Comparison of ENCODE assay signal across 9 mouse cellular contexts in genomic region chr2:6875071-6875611, GRCm38 (mm10).
DNase-seq lines count a peak whose midpoint lies in the region; ATAC-seq and TF ChIP-seq lines count a peak whose summit lies in the region.
"Had no signal": no experiment of that assay in that cellular context is flagged by ENCODE, and none has a peak within 500 bp of the region (broad histone marks: within the 10 kb centered on the region; RNA-seq: fewer than 3 reads in every experiment).

No protein-coding gene starts in this region.

- H3K9me3 ChIP-seq in embryonic facial prominence, embryonic 14.5 days (ENCODE audit: control insufficient read depth, low read length): 0 out of 2 replicates have a peak, but pooled peaks cover 5% of the 10 kb centered on the region
- no peaks in the 10 kb centered on the region for H3K9me3 ChIP-seq in limb, embryonic 14.5 days (ENCODE audit: control insufficient read depth, low read length)
- H3K9me3 ChIP-seq in liver, postnatal 0 days (ENCODE audit: low read length): no peaks in the 10 kb centered on the region
- H3K9me3 ChIP-seq: liver, embryonic 13.5 days had no signal

- peak overlapping the region; percentile 43 for H3K4me2 ChIP-seq in embryonic facial prominence, embryonic 14.5 days (ENCODE audit: low read depth, low read length)
- H3K4me2 ChIP-seq in limb, embryonic 14.5 days (replicated peaks; ENCODE audit: low read depth, low read length, severe bottlenecking): peak overlapping the region; percentile 13; the same call in 1 of the 2 replicates
- no peak overlapping the region for H3K4me2 ChIP-seq in liver, postnatal 0 days (ENCODE audit: low read depth, low read length)
- H3K4me2 ChIP-seq: liver, embryonic 13.5 days had no signal

- ATAC-seq in cerebellum, adult (ENCODE audit: insufficient number of reproducible peaks, low FRiP score, low TSS enrichment): no peak
- ATAC-seq in embryonic facial prominence, embryonic 14.5 days (ENCODE audit: low read depth): no peak
- no peak for ATAC-seq in limb, embryonic 14.5 days (ENCODE audit: low FRiP score, low read depth)
- no peak for ATAC-seq in liver, postnatal 0 days

- no peak overlapping the region for H3K9ac ChIP-seq in embryonic facial prominence, embryonic 14.5 days (ENCODE audit: low read depth, low read length)
- H3K9ac ChIP-seq in limb, embryonic 14.5 days (ENCODE audit: low read depth, low read length, severe bottlenecking): no peak overlapping the region
- H3K9ac ChIP-seq in liver, postnatal 0 days (replicated peaks): no peak overlapping the region
- H3K9ac ChIP-seq: liver, embryonic 13.5 days had no signal

- peaks cover 10% of the 10 kb centered on the region for H3K27me3 ChIP-seq in embryonic facial prominence, embryonic 14.5 days (replicated peaks; ENCODE audit: control insufficient read depth, insufficient read depth, low read length)
- H3K27me3 ChIP-seq in limb, embryonic 14.5 days (ENCODE audit: control insufficient read depth, insufficient read depth, low read length): peaks cover 13% of the 10 kb centered on the region; the same call in 1 of the 2 replicates
- peaks cover 29% of the 10 kb centered on the region for H3K27me3 ChIP-seq in liver, postnatal 0 days (ENCODE audit: insufficient read depth, low read length)

- TF ChIP-seq POLR2A in limb, embryonic 14.5 days (IDR thresholded peaks at IDR 0.05; ENCODE audit: borderline replicate concordance, extremely low read depth, insufficient read depth, insufficient read length): no peak

- no peak for TF ChIP-seq EP300 in liver, postnatal 0 days (IDR thresholded peaks at IDR 0.05; ENCODE audit: low read depth)

- H3K4me1 ChIP-seq in embryonic facial prominence, embryonic 14.5 days (ENCODE audit: control insufficient read depth, insufficient read depth, low read length): peaks cover 22% of the 10 kb centered on the region
- peaks cover 14% of the 10 kb centered on the region for H3K4me1 ChIP-seq in limb, embryonic 14.5 days (ENCODE audit: control insufficient read depth, insufficient read depth, low read length)
- H3K4me1 ChIP-seq in liver, postnatal 0 days (ENCODE audit: insufficient read depth): peaks cover 3% of the 10 kb centered on the region; the same call in 1 of the 2 replicates
- H3K4me1 ChIP-seq: liver, embryonic 13.5 days had no signal

- WGBS in embryonic facial prominence, embryonic 14.5 days: 22% methylated on average over 11 of the region's 11 CpGs
- 26% methylated on average over 11 of the region's 11 CpGs for WGBS in limb, embryonic 14.5 days
- WGBS in liver, postnatal 0 days (ENCODE audit: insufficient replicate concordance): 54% methylated on average over 11 of the region's 11 CpGs

- peak; percentile 65 for DNase-seq in cerebellum, adult 9-10 months
- peak; percentile 95 for DNase-seq in Muller cell, postnatal 12 days (ENCODE audit: inconsistent ontology term)
- DNase-seq in embryonic facial prominence, embryonic 14.5 days (ENCODE audit: low spot score): peak; percentile 79
- DNase-seq in limb, embryonic 14.5 days (ENCODE audit: low spot score): peak; percentile 30
- DNase-seq in adrenal gland, adult 8-10 months: no peak
- DNase-seq in liver, postnatal 0 days: no peak
- DNase-seq in gastrocnemius, postnatal 25 days: no peak
- DNase-seq: liver, embryonic 13.5 days had no signal

- H3K4me3 ChIP-seq in embryonic facial prominence, embryonic 14.5 days (ENCODE audit: low read depth, low read length): peak overlapping the region; percentile 20
- H3K4me3 ChIP-seq in limb, embryonic 14.5 days (replicated peaks; ENCODE audit: low read length): peak overlapping the region; percentile 7
- H3K4me3 ChIP-seq in liver, postnatal 0 days (ENCODE audit: low read depth, low read length): no peak overlapping the region
- H3K4me3 ChIP-seq: liver, embryonic 13.5 days had no signal

- no peaks in the 10 kb centered on the region for H3K36me3 ChIP-seq in embryonic facial prominence, embryonic 14.5 days (ENCODE audit: control insufficient read depth, insufficient read depth, low read length)
- H3K36me3 ChIP-seq in limb, embryonic 14.5 days (ENCODE audit: control insufficient read depth, insufficient read depth, low read length): no peaks in the 10 kb centered on the region
- H3K36me3 ChIP-seq in liver, postnatal 0 days (replicated peaks; ENCODE audit: insufficient read depth, low read length): no peaks in the 10 kb centered on the region
- H3K36me3 ChIP-seq: liver, embryonic 13.5 days had no signal

- no peak overlapping the region for H3K27ac ChIP-seq in embryonic facial prominence, embryonic 14.5 days (replicated peaks; ENCODE audit: low read depth, low read length)
- H3K27ac ChIP-seq in limb, embryonic 14.5 days (replicated peaks; ENCODE audit: low read depth, low read length): no peak overlapping the region
- no peak overlapping the region for H3K27ac ChIP-seq in liver, postnatal 0 days (ENCODE audit: low read depth)
- H3K27ac ChIP-seq: liver, embryonic 13.5 days had no signal

- TF ChIP-seq CTCF in liver, postnatal 0 days (IDR thresholded peaks at IDR 0.05; ENCODE audit: low read depth): no peak

Comparison
In these comparisons a context has a peak if more than half of its experiments do, and no peak if none do; other contexts are left out.
1. DNase-seq: peak in cerebellum, adult 9-10 months (single experiment), Muller cell, postnatal 12 days (single experiment), embryonic facial prominence, embryonic 14.5 days (single experiment) and limb, embryonic 14.5 days (single experiment); none in adrenal gland, adult 8-10 months (single experiment), liver, postnatal 0 days (single experiment) and gastrocnemius, postnatal 25 days (single experiment).